Mouse (Mus musculus) midbrain, embryonic 11.5 days (tissue): ENCODE data around the gene Cyfip2. TPM values are rescaled to one million over a fixed set of nuclear protein-coding genes. Genes with fewer than 3 reads are reported as not detected.

Source experiments
- ATAC-seq: fragments of 200-750 bp; cut with Nextera tagmentation; 2 replicates; pipeline ENCODE4 v1.8.0; 2017; ENCODE audit warnings: moderate TSS enrichment, moderate library complexity; ENCODE audit not compliant: low FRiP score
- DNase-seq: peaks from one replicate; pipeline ENCODE4 v3.0.0; 2015; ENCODE audit warnings: low spot score; ENCODE audit errors: missing footprints
- H3K27ac ChIP-seq: fragments of 300-500 bp; sonication (generic); 2 replicates; pipeline ENCODE4 v1.5.1; 2014; ENCODE audit warnings: low read depth, low read length
- H3K27me3 ChIP-seq: fragments of 300-500 bp; sonication (generic); 2 replicates; pipeline ENCODE4 v1.6.1; 2014; ENCODE audit warnings: mild to moderate bottlenecking, low read length, moderate library complexity, mixed read lengths; ENCODE audit not compliant: control insufficient read depth, insufficient read depth
- H3K36me3 ChIP-seq: fragments of 300-500 bp; sonication (generic); 2 replicates; pipeline ENCODE4 v1.6.1; 2014; ENCODE audit warnings: mild to moderate bottlenecking, low read length, moderate library complexity, mixed read lengths; ENCODE audit not compliant: control insufficient read depth, insufficient read depth
- H3K4me1 ChIP-seq: fragments of 300-500 bp; sonication (generic); 2 replicates; pipeline ENCODE4 v1.6.1; 2014; ENCODE audit warnings: low read length; ENCODE audit not compliant: control insufficient read depth, insufficient read depth
- H3K4me2 ChIP-seq: fragments of 300-500 bp; sonication (generic); 2 replicates; pipeline ENCODE4 v1.6.1; 2014; ENCODE audit warnings: mild to moderate bottlenecking, moderate library complexity
- H3K4me3 ChIP-seq: fragments of 300-500 bp; sonication (generic); 2 replicates; pipeline ENCODE4 v1.5.1; 2014; ENCODE audit warnings: low read depth, low read length
- H3K9ac ChIP-seq: fragments of 300-500 bp; sonication (generic); 2 replicates; pipeline ENCODE4 v1.6.1; 2014; ENCODE audit warnings: low read length
- H3K9me3 ChIP-seq: fragments of 300-500 bp; sonication (generic); 2 replicates; pipeline ENCODE4 v1.6.1; 2016; ENCODE audit warnings: low read length; ENCODE audit not compliant: control insufficient read depth
- WGBS: fragments of 180-500 bp; shearing (Covaris S2); extraction: QIAGEN DNeasy Blood & Tissue Kit; methylation state at CpG from one replicate; pipeline ENCODE4 v1.1.7; 2014; 5-methylcytosine and 5-hydroxymethylcytosine counted together
- polyA plus RNA-seq: library from polyadenylated mRNA; unstranded; fragments of >200 nt; fragmentation: Nextera tagmentation; extraction: Ambion mirVana; gene quantifications from 2 replicates; pipeline ENCODE4 v1.2.1, GENCODE M21; 2014

The Cyfip2 gene
- polyA plus RNA-seq, 1 experiment from 2014 or later: 34.0 TPM

GRCm38 (mm10) chr11:46288091-46288490 is 24.6 kb downstream of the Cyfip2 start:
- DNase-seq: no peak
- Histone ChIP-seq H3K9me3 (no peaks in the 10 kb centered on the region), H3K9ac (no peak overlapping the region), H3K4me3 (no peak overlapping the region), H3K27me3 (no peaks in the 10 kb centered on the region), H3K4me1 (peaks cover 6% of the 10 kb centered on the region), H3K27ac (no peak overlapping the region), H3K36me3 (peaks cover 2% of the 10 kb centered on the region; the same call in 1 of the 2 replicates), H3K4me2 (no peak overlapping the region)
- 89% methylated on average over 5 of the region's 5 CpGs for WGBS
- no peak for ATAC-seq

DNA sequence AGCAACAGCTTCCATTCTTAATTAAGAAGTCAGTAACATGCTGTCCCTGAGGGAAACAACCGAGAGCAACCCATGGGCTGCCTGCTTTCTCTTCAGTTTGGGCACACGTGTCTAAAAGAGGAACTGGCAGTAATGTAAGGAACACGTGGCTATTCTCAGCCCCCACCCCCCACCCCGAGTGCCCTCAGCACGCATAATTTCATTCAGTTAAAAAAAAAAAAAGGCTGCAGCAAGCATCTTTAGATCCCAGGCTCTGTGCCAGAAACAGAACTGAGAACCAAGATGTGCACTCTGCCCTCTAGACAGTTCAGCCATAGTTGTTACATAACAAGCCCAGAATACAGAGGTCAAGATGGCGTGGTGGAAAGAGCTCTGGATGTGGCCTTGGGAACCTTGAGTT is 25.9 kb downstream of the Cyfip2 start:
- H3K9ac ChIP-seq: no peak overlapping the region
- H3K36me3 ChIP-seq: peaks cover 2% of the 10 kb centered on the region; the same call in 1 of the 2 replicates
- no peak overlapping the region for H3K4me3 ChIP-seq
- no peak overlapping the region for H3K27ac ChIP-seq
- no peak overlapping the region for H3K4me2 ChIP-seq
- DNase-seq: no peak
- 78% methylated on average over 6 of the region's 6 CpGs for WGBS
- H3K9me3 ChIP-seq: no peaks in the 10 kb centered on the region
- H3K27me3 ChIP-seq: no peaks in the 10 kb centered on the region
- ATAC-seq: no peak
- H3K4me1 ChIP-seq: peaks cover 6% of the 10 kb centered on the region

DNA sequence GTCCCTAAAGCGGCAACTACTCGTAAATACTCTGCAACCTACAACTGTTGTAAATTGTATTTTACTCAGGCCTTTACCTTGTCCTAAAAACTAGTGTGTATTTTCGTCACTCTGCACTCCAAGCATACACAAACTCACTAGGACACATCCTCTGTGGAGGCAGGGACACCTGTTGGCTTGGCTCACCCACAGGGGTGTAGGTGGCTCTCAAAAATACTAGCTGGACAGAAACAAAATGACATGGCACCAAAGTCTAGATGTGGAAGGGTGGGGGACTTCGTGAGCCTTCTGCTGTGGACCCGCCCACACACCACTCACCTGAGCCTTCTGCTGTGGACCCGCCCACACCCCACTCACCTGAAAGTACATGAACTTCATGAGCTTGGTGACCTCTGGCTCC is 28.9 kb downstream of the Cyfip2 start:
- Histone ChIP-seq H3K36me3 (peaks cover 8% of the 10 kb centered on the region), H3K4me2 (no peak overlapping the region), H3K27ac (no peak overlapping the region), H3K4me3 (no peak overlapping the region), H3K9ac (no peak overlapping the region), H3K27me3 (no peaks in the 10 kb centered on the region), H3K4me1 (no peaks in the 10 kb centered on the region), H3K9me3 (no peaks in the 10 kb centered on the region)
- ATAC-seq (no peak), DNase-seq (no peak)
- 93% methylated on average over 6 of the region's 6 CpGs for WGBS

- no peak for DNase-seq
- no peak overlapping the region for H3K9ac ChIP-seq
- H3K9me3 ChIP-seq: no peaks in the 10 kb centered on the region
- H3K27me3 ChIP-seq: no peaks in the 10 kb centered on the region
- peaks cover 8% of the 10 kb centered on the region for H3K36me3 ChIP-seq
- no peak overlapping the region for H3K27ac ChIP-seq
- WGBS: 93% methylated on average over 5 of the region's 5 CpGs
- H3K4me1 ChIP-seq: no peaks in the 10 kb centered on the region
- no peak overlapping the region for H3K4me2 ChIP-seq
- no peak for ATAC-seq
- no peak overlapping the region for H3K4me3 ChIP-seq
These were observed 30.0 kb downstream of the Cyfip2 start for GRCm38 (mm10) chr11:46282612-46283011.

GRCm38 (mm10) chr11:46278709-46279108 is 34.0 kb downstream of the Cyfip2 start:
- 93% methylated on average over 12 of the region's 12 CpGs for WGBS
- Histone ChIP-seq H3K27ac (no peak overlapping the region), H3K9ac (no peak overlapping the region), H3K4me2 (no peak overlapping the region), H3K4me1 (no peaks in the 10 kb centered on the region), H3K9me3 (no peaks in the 10 kb centered on the region), H3K27me3 (no peaks in the 10 kb centered on the region), H3K4me3 (no peak overlapping the region), H3K36me3 (peaks cover 6% of the 10 kb centered on the region; the same call in 1 of the 2 replicates)
- peak; percentile 17 for DNase-seq
- ATAC-seq: no peak

DNA sequence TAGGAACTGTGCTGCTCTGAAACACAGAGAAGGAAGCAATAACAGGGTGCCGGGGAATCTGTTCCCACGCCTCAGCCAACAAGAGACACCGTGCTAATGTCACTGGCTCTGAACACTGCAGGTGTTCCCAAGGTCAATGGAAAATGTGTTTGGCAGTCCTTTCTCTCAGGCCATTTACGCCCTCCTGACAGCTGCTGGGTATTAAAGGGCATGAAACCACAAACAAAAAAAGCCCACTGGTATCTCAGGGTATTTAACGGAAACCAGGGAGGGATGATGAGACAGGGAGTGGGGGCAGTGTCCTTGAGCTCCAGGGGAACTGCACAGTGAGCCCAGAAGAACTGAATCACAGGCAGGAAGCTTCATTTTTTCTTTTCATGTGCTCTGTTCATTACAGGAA is 34.5 kb downstream of the Cyfip2 start:
- DNase-seq: peak; percentile 37
- no peak for ATAC-seq
- WGBS: 76% methylated on average over 5 of the region's 5 CpGs

DNA sequence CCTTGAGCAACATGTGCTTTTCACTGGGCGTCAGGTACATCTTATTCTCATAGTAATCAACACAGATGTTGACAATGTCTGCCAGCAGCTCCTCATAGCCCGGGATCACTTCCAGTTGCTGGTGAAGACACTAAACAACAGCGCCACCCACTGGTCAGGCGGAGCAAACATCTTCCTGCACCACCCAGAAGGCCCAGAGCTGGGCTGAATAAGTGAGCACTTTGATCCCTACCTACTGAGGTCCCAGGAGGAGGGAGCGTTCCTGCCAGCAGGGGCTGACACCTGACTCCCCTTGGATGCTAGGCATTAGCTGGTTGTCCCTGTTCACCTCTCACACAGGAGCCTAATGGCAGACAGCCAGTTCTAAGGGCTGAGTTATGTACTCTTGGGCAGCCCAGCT is 35.9 kb downstream of the Cyfip2 start:
- whole genome bisulfite sequencing: 42% methylated on average over 5 of the region's 5 CpGs
- Histone ChIP-seq H3K4me1 (no peaks in the 10 kb centered on the region), H3K27ac (no peak overlapping the region), H3K9ac (no peak overlapping the region), H3K9me3 (no peaks in the 10 kb centered on the region), H3K4me3 (no peak overlapping the region), H3K36me3 (peaks cover 6% of the 10 kb centered on the region; the same call in 1 of the 2 replicates), H3K4me2 (no peak overlapping the region), H3K27me3 (no peaks in the 10 kb centered on the region)
- DNase-seq (peak; percentile 72), ATAC-seq (no peak; the same call in 1 of the 2 replicates)

More for the DNA sequence above, 34.5 kb downstream of the Cyfip2 start:
- no peaks in the 10 kb centered on the region for H3K27me3 ChIP-seq
- H3K27ac ChIP-seq: no peak overlapping the region
- H3K9me3 ChIP-seq: no peaks in the 10 kb centered on the region
- no peak overlapping the region for H3K9ac ChIP-seq
- H3K4me2 ChIP-seq: no peak overlapping the region
- H3K36me3 ChIP-seq: peaks cover 6% of the 10 kb centered on the region; the same call in 1 of the 2 replicates
- H3K4me1 ChIP-seq: no peaks in the 10 kb centered on the region
- no peak overlapping the region for H3K4me3 ChIP-seq

DNA sequence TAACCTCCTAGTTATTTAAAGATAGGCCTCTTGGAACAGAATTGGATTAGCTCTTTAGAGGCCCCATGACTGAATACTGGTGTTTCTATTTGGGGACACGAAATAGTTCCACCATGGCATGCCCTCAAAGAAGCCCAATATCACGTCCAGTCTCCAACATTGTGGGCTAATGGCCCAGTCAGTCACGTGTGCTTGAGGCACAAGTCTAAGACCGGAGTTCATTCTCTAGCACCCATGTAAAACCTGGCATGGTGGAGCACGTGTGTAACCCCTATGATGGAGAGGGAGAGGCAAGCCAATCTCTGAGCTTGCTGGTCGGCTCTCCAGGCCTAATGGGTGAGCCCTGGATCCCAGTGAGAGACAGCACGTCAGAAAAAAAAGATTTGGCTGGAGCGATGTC is 36.5 kb downstream of the Cyfip2 start:
- peaks cover 6% of the 10 kb centered on the region; the same call in 1 of the 2 replicates for H3K36me3 ChIP-seq

DNA sequence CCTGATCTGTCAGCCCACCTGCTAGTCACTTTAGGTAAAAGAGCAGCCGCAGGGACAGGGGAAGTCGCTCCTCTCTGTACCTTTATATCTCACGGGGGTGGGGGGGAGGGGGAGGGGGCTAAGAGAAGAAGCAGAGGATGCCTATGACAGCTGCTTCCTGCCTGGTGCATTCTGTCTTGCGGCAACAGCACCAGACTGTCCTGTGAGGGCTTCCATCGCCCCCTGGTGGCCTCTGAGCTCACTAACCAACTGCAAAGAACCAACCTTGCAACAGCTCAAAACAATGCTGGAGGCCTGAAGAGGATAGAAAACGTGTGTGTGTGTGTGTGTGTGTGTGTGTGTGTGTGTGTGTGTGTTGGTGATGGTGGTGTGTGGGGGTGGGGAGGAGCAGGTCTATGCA is 37.4 kb downstream of the Cyfip2 start:
- DNase-seq: peak; percentile 94
- H3K9ac ChIP-seq: no peak overlapping the region
- WGBS: 11% methylated on average over 6 of the region's 6 CpGs
- H3K27ac ChIP-seq: no peak overlapping the region
- peaks cover 6% of the 10 kb centered on the region; the same call in 1 of the 2 replicates for H3K36me3 ChIP-seq
- H3K27me3 ChIP-seq: no peaks in the 10 kb centered on the region
- H3K4me1 ChIP-seq: no peaks in the 10 kb centered on the region
- H3K9me3 ChIP-seq: no peaks in the 10 kb centered on the region
- ATAC-seq: peak; percentile 82
- no peak overlapping the region for H3K4me3 ChIP-seq
- no peak overlapping the region for H3K4me2 ChIP-seq

More for the DNA sequence above, 36.5 kb downstream of the Cyfip2 start:
- H3K4me2 ChIP-seq: no peak overlapping the region
- no peaks in the 10 kb centered on the region for H3K4me1 ChIP-seq
- H3K9me3 ChIP-seq: no peaks in the 10 kb centered on the region
- WGBS: 88% methylated on average over 8 of the region's 8 CpGs
- DNase-seq (peak; percentile 69), ATAC-seq (no peak)
- H3K27me3 ChIP-seq: no peaks in the 10 kb centered on the region
- H3K9ac ChIP-seq: no peak overlapping the region
- no peak overlapping the region for H3K4me3 ChIP-seq
- no peak overlapping the region for H3K27ac ChIP-seq
